Mouse (Mus musculus): ENCODE results near the gene Efcab6. TPM values are rescaled to one million over a fixed set of nuclear protein-coding genes. Genes with fewer than 3 reads are reported as not detected.

Gene Efcab6
- total and polyA plus RNA-seq, 3 experiments: not detected

DNA sequence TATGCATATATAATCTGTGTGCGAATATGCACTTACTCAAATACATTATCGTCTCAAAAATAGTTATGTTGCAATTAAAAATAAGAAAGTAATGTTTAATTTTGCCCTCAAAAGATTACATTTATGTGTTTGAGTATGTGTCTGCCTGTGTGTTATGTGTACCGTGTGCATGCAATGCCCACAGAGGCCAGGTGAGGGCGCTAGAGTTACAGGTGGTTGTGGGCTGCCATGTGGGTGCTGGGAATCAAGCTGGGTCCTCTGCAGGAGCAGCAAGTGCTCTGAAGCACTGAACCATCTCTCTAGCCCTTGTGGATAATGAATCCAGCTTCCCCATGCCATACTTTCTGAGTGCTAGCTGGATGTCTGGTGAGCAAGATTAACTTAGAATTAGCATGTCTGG is 522 bp upstream of the Efcab6 start:
- peaks cover 48% of the 10 kb centered on the region for H3K27me3 ChIP-seq (replicated peaks)
- H3K36me3 ChIP-seq (replicated peaks in 1 of 2; ENCODE audit: control insufficient read depth in 1 of 2, insufficient read depth in 1 of 2, low read length in 1 of 2): no peaks in the 10 kb centered on the region
- dilution Hi-C loops (cut with MboI; ENCODE audit: extremely low pct_ligation_motif_present, extremely low pct_unique_long_range_greater_than_20kb, low sequenced_read_pairs): no loop called here
- no peak for DNase-seq (ENCODE audit: extremely low read depth)
- no peak overlapping the region for H3K4me2 ChIP-seq (ENCODE audit: insufficient read depth, low read depth, poor library complexity, severe bottlenecking)
- no peak overlapping the region for H3K27ac ChIP-seq (ENCODE audit: insufficient read depth, low read depth)
- H3K9ac ChIP-seq (ENCODE audit: insufficient read depth, low read depth): no peak overlapping the region
- TF ChIP-seq CTCF (conservative IDR thresholded peaks at IDR 0.05 in 1 of 2, IDR thresholded peaks at IDR 0.05 in 1 of 2; ENCODE audit: low read depth in 2 of 2, low read length in 2 of 2) (0 out of 4 replicates have a peak, but pooled peaks of 1 of the 2 experiments have one; percentile 16), USF1 (IDR thresholded peaks at IDR 0.05; ENCODE audit: low read depth, low read length) (no peak), JUN (IDR thresholded peaks at IDR 0.05; ENCODE audit: insufficient read depth, low read depth, low read length) (no peak), ELF1 (IDR thresholded peaks at IDR 0.05; ENCODE audit: low read depth, low read length) (no peak)
- H3K9me3 ChIP-seq (replicated peaks; ENCODE audit: low read length): peaks cover 20% of the 10 kb centered on the region
- no peaks in the 10 kb centered on the region for H3K79me2 ChIP-seq (replicated peaks; ENCODE audit: control insufficient read depth, extremely low read depth, insufficient read depth, poor library complexity, severe bottlenecking)
- in situ Hi-C loops (cut with MboI; ENCODE audit: low pct_ligation_motif_present, low pct_unique_long_range_greater_than_20kb, low sequenced_read_pairs): no loop called here
- H3K4me3 ChIP-seq (replicated peaks in 1 of 3; ENCODE audit: low read depth in 2 of 3, low read length in 2 of 3, poor library complexity in 1 of 3): no peak overlapping the region
- H3K4me1 ChIP-seq (ENCODE audit: control insufficient read depth in 1 of 2, insufficient read depth in 2 of 2): no peaks in the 10 kb centered on the region

DNA sequence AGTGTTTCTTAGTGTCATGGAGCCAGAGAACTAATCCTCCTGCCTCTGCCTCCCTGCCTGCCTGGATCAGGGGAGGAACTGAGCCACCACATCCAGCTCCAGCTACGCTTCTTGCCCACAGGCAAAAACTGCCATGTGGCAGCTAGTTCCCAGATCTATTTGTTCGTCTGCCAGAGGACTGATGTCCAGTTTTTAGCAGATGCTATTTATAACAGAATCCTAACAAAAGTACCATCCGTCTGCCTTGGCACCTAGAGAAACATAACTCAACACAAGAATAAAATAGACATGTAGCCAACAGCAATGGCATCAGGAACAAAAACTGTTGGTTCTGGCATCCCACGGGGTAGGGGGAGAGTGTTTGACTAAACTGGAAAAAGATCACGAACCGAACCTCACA is 6.3 kb downstream of the Efcab6 start:
- H3K9me3 ChIP-seq (replicated peaks; ENCODE audit: low read length): peaks cover 5% of the 10 kb centered on the region
- peaks cover 55% of the 10 kb centered on the region for H3K27me3 ChIP-seq (replicated peaks)
- H3K27ac ChIP-seq (ENCODE audit: insufficient read depth, low read depth): no peak overlapping the region
- H3K9ac ChIP-seq (ENCODE audit: insufficient read depth, low read depth): no peak overlapping the region
- H3K4me2 ChIP-seq (ENCODE audit: insufficient read depth, low read depth, poor library complexity, severe bottlenecking): no peak overlapping the region
- no peak overlapping the region for H3K4me3 ChIP-seq (replicated peaks in 1 of 3; ENCODE audit: low read depth in 2 of 3, low read length in 2 of 3, poor library complexity in 1 of 3)
- dilution Hi-C loops (cut with MboI; ENCODE audit: extremely low pct_ligation_motif_present, extremely low pct_unique_long_range_greater_than_20kb, low sequenced_read_pairs) (no loop called here), in situ Hi-C loops (cut with MboI; ENCODE audit: low pct_ligation_motif_present, low pct_unique_long_range_greater_than_20kb, low sequenced_read_pairs) (loop anchor here (10.0 kb wide), 1 partner anchor 204 kb away; no protein-coding TSS in a partner anchor)
- DNase-seq (ENCODE audit: extremely low read depth): no peak
- no peaks in the 10 kb centered on the region for H3K79me2 ChIP-seq (replicated peaks; ENCODE audit: control insufficient read depth, extremely low read depth, insufficient read depth, poor library complexity, severe bottlenecking)
- H3K36me3 ChIP-seq (replicated peaks in 1 of 2; ENCODE audit: control insufficient read depth in 1 of 2, insufficient read depth in 1 of 2, low read length in 1 of 2): no peaks in the 10 kb centered on the region
- H3K4me1 ChIP-seq (ENCODE audit: control insufficient read depth in 1 of 2, insufficient read depth in 2 of 2): no peaks in the 10 kb centered on the region
- TF ChIP-seq KAT2A (IDR thresholded peaks at IDR 0.05; ENCODE audit: insufficient replicate concordance, low read length): no peak
- no peak for TF ChIP-seq MYC (IDR thresholded peaks at IDR 0.05; ENCODE audit: low read depth, low read length)
- no peak for TF ChIP-seq IRF4 (IDR thresholded peaks at IDR 0.05; ENCODE audit: low read depth, low read length)
- TF ChIP-seq JUND (conservative IDR thresholded peaks at IDR 0.05; ENCODE audit: low read depth, low read length): no peak
- TF ChIP-seq SIN3A (IDR thresholded peaks at IDR 0.05; ENCODE audit: low read length): no peak
- no peak for TF ChIP-seq NELFE (IDR thresholded peaks at IDR 0.05; ENCODE audit: low read depth, low read length)
- no peak for TF ChIP-seq MAX (IDR thresholded peaks at IDR 0.05; ENCODE audit: low read length)
- TF ChIP-seq ZMIZ1 (IDR thresholded peaks at IDR 0.05; ENCODE audit: low read depth, low read length): no peak
- TF ChIP-seq USF1 (IDR thresholded peaks at IDR 0.05; ENCODE audit: low read depth, low read length): no peak
- TF ChIP-seq ZC3H11A (IDR thresholded peaks at IDR 0.05; ENCODE audit: low read depth, low read length): no peak
- TF ChIP-seq EP300 (IDR thresholded peaks at IDR 0.05; ENCODE audit: low read length): no peak
- TF ChIP-seq SMC3 (IDR thresholded peaks at IDR 0.05; ENCODE audit: low read depth, low read length): no peak
- TF ChIP-seq USF2 (conservative IDR thresholded peaks at IDR 0.05; ENCODE audit: low read depth, low read length): no peak
- no peak for TF ChIP-seq ETS1 (conservative IDR thresholded peaks at IDR 0.05; ENCODE audit: low read depth, low read length)
- no peak for TF ChIP-seq RAD21 (IDR thresholded peaks at IDR 0.05; ENCODE audit: low read depth, low read length)
- TF ChIP-seq ZNF384 (IDR thresholded peaks at IDR 0.05; ENCODE audit: low read depth, low read length): no peak
- TF ChIP-seq RCOR1 (conservative IDR thresholded peaks at IDR 0.05; ENCODE audit: low read depth, low read length): no peak
- TF ChIP-seq ELF1 (IDR thresholded peaks at IDR 0.05; ENCODE audit: low read depth, low read length): no peak
